Mouse (Mus musculus) gonadal fat pad, adult 2 months (tissue): Measurements from ENCODE around the gene Fam118a. TPM values are rescaled to one million over a fixed set of nuclear protein-coding genes. Genes with fewer than 3 reads are reported as not detected.
"Not testable (repeated sequence)": the region's sequence is repeated elsewhere in the genome, so short reads cannot be mapped to it uniquely, and the experiment has no call there.

Experiments
- DNase-seq: peaks from one replicate; pipeline ENCODE4 v3.0.0-alpha.2; 2012; ENCODE audit warnings: low read depth
- polyA plus RNA-seq: library from polyadenylated mRNA; depleted of rRNA; stranded (reverse); fragments of >200 nt; gene quantifications from 2 replicates; pipeline ENCODE4 v1.2.3, GENCODE M21; 2012; rRNA removed

Fam118a gene
- polyA plus RNA-seq = 13.1 and 13.6 TPM in 2 replicates

GRCm38 (mm10) chr15:85028648-85029047 is at the start of gene Fam118a:
Fam118a (plus strand) TSS chr15:85028948.
- DNase-seq = not testable (repeated sequence)

GRCm38 (mm10) chr15:84981609-84982313 is 47.0 kb upstream of the Fam118a start:
- no peak for DNase-seq

GRCm38 (mm10) chr15:84982888-84983287 is 45.9 kb upstream of the Fam118a start:
- DNase-seq = peak; percentile 89

GRCm38 (mm10) chr15:84983721-84984120 is 45.0 kb upstream of the Fam118a start:
- no peak for DNase-seq

DNA sequence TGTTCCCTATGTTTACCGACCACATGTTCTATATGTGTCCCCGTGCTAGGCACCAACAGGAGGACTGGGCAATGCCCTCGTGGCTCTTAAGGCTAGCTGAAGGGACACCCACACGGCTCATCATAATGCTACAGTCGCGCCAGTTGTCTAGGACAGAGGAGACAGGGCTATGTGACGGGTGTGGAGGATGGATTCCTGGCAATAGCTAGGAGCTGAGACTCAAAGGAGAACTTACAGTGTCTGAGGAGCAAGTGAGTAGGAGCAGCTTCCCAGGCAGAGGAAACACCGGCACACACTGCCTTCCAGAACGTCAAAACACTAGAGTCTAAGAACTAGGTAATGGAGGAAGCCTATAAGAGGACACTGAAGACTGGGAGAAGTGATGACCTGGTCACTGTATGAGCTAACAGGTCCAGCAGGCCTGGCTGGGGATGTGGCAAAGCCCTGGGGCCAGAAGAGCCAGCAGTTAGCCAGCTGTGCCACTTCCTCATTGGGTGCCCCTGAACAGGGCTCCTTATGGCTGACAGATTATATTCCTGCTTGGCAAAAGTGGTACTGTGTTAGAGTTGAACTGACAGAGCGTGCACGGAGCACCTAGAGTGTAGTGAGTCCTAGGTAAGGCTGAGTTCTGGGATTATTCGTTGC is 43.1 kb upstream of the Fam118a start:
- DNase-seq = no peak

DNA sequence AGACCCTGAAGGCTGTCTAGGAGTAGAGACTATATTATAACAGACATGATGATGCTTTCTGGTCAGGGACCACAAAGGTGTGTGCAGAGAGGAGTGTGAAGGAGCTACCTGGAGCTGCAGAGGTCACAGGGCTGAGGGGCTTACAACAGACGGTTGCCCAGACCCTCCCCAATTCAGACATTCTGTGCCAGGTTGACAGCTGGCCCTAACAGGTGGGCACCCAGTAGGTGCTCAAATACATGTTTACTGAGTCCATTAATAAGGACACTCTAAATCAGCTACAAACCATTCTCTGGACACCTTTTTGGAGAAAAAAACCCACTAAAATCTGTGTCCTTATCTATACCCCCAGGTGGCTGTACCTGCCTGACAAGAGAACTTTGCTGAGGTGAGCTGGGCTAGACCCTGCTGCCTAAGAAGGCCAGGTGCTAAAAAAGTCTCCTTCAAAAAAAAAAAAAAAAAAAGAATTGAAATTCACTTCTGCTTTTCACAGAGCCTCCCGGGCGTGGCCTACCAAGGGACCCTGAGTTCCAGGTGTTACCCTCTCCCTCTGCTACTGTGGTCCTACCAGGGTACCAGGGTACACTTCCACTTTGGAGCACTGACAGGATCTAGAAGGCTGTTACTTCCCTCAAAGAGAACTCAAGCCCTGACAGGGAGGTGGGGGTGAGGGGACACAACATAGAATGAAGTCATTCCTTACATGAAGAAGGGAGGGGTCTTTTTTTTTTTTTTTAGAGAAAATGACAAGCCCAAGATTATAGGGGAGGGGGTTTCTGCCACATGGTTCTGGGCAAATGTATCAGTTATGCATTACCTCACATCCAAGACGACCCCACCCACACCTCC is 42.4 kb upstream of the Fam118a start:
- DNase-seq = no peak

DNA sequence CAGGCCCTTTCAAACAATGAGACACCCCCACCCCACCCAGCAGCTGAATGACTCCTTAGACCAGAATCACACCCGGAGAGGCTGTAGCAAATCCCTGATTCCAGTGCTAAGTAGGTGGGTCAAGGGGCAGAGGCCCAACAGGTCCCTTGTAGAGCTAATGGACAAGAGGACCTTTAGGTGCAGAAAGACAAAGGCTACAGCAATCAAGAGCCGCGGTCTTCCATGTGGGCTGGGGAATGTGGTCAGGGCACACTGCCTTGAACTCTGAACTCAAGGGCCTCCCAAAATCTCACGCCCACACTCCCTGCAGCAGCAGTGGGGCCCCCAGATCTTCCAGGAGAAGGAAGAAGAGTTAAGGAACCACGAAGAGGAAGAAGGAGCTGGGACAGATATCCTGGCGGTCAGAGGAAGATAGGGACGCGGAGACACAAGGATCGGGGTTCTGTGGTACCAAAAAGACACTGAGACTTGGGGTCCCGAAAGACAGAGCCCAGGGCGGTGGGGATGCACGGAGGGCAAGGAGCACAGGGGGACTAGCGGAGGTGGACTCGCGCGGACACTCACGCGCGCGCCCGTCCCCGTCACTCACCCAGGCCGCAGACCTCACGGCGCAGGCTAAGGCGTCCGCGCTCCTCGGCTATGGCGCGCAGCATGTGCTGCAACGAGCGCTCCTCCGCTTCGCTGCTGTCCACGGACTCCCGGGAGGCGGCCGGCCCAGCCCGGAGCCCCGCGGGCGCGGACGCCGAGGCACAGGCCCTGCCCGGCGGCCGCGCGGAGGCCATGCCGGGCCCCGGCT is 41.5 kb upstream of the Fam118a start:
- no peak for DNase-seq

- DNase-seq = no peak
Observed at GRCm38 (mm10) chr15:84987874-84988825, 40.6 kb upstream of the Fam118a start, which contains the start of gene 5031439G07Rik. 5031439G07Rik (minus strand) TSS chr15:84988551.

GRCm38 (mm10) chr15:84989098-84989497 is 39.6 kb upstream of the Fam118a start:
- no peak for DNase-seq

DNA sequence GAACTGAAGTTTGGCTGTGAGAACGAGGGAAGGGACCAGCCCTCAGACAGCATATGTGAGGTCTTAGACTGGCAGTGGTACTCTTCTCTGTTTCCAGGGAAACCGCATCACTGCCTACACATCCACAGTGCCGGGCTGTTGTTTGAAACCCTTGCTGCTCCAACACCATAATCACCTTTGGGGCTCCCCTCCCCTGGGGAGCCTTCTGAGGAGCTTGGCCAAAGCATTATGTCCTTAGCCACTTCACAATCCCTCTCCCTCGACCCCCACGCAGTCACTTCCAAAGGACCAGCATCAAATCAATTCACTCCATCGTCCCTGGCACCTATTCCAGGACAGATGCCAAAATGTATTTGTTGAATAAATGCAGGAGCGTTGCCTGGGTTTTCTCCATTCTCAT is 39.0 kb upstream of the Fam118a start:
- DNase-seq = no peak

DNA sequence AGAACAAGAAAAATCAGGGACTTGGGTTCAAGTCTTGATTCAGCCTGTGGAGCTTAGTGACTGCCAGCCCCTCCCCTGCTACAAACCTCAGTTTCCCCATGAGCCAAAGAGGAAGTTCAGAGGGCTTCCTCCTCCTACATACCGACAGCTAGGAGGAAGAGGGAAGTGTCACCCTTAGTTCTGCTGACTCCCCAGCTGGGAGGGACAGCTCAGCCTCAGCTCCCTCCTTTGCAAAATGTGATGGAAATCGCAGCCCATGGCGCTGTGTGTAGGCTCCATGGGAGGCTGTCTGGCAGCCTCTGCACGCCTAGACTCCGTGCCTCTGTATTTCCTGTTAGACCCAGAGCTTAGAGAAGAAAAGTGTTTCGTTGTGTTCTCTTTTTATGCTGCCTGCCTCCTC is 34.2 kb upstream of the Fam118a start:
- no peak for DNase-seq

- DNase-seq = no peak
Observed at GRCm38 (mm10) chr15:84995041-84995440, 33.7 kb upstream of the Fam118a start.

DNA sequence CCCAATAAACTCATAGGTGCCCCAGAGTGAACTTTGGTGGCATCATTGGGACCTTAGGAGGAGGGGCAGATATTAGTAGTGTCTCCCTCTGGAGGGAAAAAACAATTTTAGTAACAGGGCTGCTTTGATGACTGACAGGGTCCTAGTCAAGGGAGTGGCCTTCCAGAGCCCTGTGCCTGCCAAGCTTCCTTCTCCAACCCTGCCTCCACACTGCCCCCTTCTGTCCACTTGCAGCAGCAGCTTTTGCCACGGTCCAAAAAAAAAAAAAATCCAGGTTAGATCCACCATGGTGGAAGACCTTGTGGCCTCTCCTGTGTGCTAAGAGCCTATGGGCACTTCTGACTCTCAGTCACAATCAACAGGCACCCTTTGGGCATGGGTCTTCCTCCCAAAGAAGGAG is 32.8 kb upstream of the Fam118a start:
- no peak for DNase-seq

DNA sequence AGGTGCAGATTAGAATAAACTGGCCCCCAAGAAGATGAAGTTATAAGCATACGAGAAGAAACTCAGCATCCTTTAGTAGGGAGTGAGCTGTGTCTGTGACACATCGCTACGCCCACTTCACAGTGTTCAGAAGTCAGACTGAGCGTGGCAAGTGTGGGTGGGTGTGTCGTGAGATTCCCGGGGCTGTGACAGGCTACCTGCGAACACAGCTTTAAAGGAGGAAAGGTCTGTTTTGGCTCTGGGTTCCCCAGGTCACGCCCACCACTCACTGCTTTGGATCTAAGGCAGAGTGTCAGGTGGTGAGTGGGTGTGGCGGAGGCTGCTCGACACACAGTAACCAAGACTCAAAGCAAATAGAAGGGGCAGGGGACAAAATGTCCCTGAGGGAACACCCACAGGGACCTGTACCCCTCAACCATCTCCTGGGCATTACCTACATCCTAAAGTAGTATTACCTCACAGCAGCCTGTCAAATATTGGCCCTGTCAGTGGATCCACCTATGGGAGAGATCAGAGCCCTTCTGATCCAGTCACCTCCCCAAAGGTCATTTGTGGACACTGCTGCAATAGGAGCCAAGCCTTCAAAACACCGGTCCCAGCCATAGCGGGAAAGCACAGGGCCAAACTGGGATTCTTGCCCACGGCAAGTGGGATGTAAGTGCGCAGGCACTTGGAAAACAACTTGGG is 30.8 kb upstream of the Fam118a start:
- DNase-seq = no peak

- no peak for DNase-seq
Observed at GRCm38 (mm10) chr15:84999911-85000310, 28.8 kb upstream of the Fam118a start.

GRCm38 (mm10) chr15:85000984-85001982 is 27.5 kb upstream of the Fam118a start:
- no peak for DNase-seq

GRCm38 (mm10) chr15:85009666-85010065 is 19.1 kb upstream of the Fam118a start:
- no peak for DNase-seq

DNA sequence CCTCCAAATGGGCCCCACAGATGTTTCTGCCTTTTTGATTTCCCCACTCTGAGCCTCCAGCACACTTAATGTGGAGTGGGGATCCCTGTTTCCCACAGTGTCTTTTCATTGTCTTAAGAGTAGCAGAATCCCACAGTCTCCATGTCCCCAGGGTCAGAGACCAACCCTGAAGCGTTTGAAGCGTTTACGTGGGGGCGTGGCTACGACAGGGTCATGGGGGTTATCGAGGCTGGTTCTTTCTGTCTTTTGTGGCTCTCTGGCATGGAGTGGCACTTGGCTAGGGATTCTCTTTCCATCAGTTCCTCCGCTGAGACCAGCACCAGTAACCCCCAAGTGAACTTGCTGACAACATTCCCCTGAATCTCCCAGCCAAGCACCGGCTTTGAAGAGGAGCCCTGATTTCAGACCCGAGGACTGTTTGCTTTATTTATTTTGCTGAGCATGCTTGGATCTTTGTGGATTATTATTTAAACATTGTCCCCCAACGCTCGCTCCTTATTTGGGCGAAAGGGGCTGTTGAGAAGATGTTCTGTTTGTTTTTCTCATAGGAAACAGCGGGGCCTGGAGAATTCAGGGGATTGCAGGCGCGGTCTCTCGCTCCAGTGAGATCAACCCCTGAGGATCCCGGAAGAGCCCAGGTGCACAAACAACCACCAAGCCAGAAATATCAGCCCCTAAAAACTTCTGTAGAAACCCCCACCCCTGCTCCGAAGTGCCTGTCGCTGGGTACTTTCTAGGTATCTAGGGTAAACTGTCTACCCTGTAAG is 16.7 kb upstream of the Fam118a start:
- DNase-seq = no peak
